Mouse (Mus musculus) testis, adult 2 months (tissue): ENCODE data around the gene Gm12830. TPM values are rescaled to one million over a fixed set of nuclear protein-coding genes. Genes with fewer than 3 reads are reported as not detected.
A peak's percentile ranks its signal among the peaks of the same experiment; 100 is the strongest.

Experiments used
- H3K27ac ChIP-seq: fragments of 200-500 bp; 2 replicates; pipeline ENCODE4 v1.5.1; 2012; ENCODE audit warnings: low read depth, low read length; ENCODE audit not compliant: control insufficient read depth, insufficient read depth
- H3K27me3 ChIP-seq: fragments of 200-500 bp; 2 replicates; pipeline ENCODE4 v1.6.1; 2012; ENCODE audit warnings: mild to moderate bottlenecking, low read length, moderate library complexity; ENCODE audit not compliant: control insufficient read depth, insufficient read depth
- H3K36me3 ChIP-seq: fragments of 200-500 bp; 2 replicates; pipeline ENCODE4 v1.6.1; 2012; ENCODE audit warnings: mild to moderate bottlenecking, low read length; ENCODE audit not compliant: control insufficient read depth, insufficient read depth
- H3K4me1 ChIP-seq: fragments of 200-500 bp; 2 replicates; pipeline ENCODE4 v1.6.1; 2012; ENCODE audit warnings: low read length; ENCODE audit not compliant: control insufficient read depth, insufficient read depth
- H3K4me3 ChIP-seq: fragments of 200-500 bp; 2 replicates; pipeline ENCODE4 v1.5.1; 2012; ENCODE audit warnings: low read depth, mild to moderate bottlenecking, low read length, moderate library complexity, mixed read lengths; ENCODE audit not compliant: control insufficient read depth
- CTCF ChIP-seq: fragments of 200-500 bp; IDR thresholded peaks from 2 replicates; pipeline ENCODE4 v1.5.1; 2012; ENCODE audit warnings: low read depth, mild to moderate bottlenecking, inconsistent platforms, low read length, moderate library complexity; ENCODE audit not compliant: control insufficient read depth, insufficient read depth, insufficient replicate concordance
- POLR2A ChIP-seq: fragments of 200-500 bp; IDR thresholded peaks from 2 replicates; pipeline ENCODE4 v1.6.1; 2012; ENCODE audit warnings: low read depth, mild to moderate bottlenecking, inconsistent platforms, low read length, moderate library complexity; ENCODE audit not compliant: control insufficient read depth
- polyA plus RNA-seq: library from polyadenylated mRNA; depleted of rRNA; stranded (reverse); fragments of >200 nt; gene quantifications from 2 replicates; pipeline ENCODE4 v1.2.3, GENCODE M21; 2012

The Gm12830 gene
- polyA plus RNA-seq, 1 experiment: not detected

GRCm38 (mm10) chr4:114834770-114835581, 13.5 kb downstream of the Gm12830 start:
- no peaks in the 10 kb centered on the region; the same call in 1 of the 2 replicates for H3K4me1 ChIP-seq

GRCm38 (mm10) chr4:114841336-114841920, 19.9 kb downstream of the Gm12830 start:
- TF ChIP-seq POLR2A (no peak), CTCF (no peak)
- no peaks in the 10 kb centered on the region for H3K36me3 ChIP-seq
- no peak overlapping the region for H3K4me3 ChIP-seq
- no peak overlapping the region for H3K27ac ChIP-seq
- H3K27me3 ChIP-seq: no peaks in the 10 kb centered on the region; the same call in 1 of the 2 replicates
- H3K4me1 ChIP-seq: no peaks in the 10 kb centered on the region; the same call in none of the 2 replicates

More at GRCm38 (mm10) chr4:114834770-114835581, 13.5 kb downstream of the Gm12830 start:
- no peak overlapping the region for H3K27ac ChIP-seq
- no peaks in the 10 kb centered on the region for H3K36me3 ChIP-seq
- H3K27me3 ChIP-seq: no peaks in the 10 kb centered on the region
- TF ChIP-seq POLR2A: no peak
- no peak for TF ChIP-seq CTCF
- no peak overlapping the region for H3K4me3 ChIP-seq

GRCm38 (mm10) chr4:114842376-114842960, 20.9 kb downstream of the Gm12830 start:
- TF ChIP-seq POLR2A (no peak), CTCF (no peak)
- no peaks in the 10 kb centered on the region; the same call in none of the 2 replicates for H3K4me1 ChIP-seq
- H3K27me3 ChIP-seq: no peaks in the 10 kb centered on the region; the same call in 1 of the 2 replicates
- no peak overlapping the region for H3K27ac ChIP-seq
- no peak overlapping the region for H3K4me3 ChIP-seq
- no peaks in the 10 kb centered on the region for H3K36me3 ChIP-seq

GRCm38 (mm10) chr4:114843097-114843721, 21.7 kb downstream of the Gm12830 start:
- Histone ChIP-seq H3K4me1 (no peaks in the 10 kb centered on the region; the same call in none of the 2 replicates), H3K27ac (no peak overlapping the region), H3K36me3 (no peaks in the 10 kb centered on the region), H3K27me3 (no peaks in the 10 kb centered on the region; the same call in 1 of the 2 replicates), H3K4me3 (peak overlapping the region; percentile 15; the same call in 1 of the 2 replicates)
- no peak for TF ChIP-seq CTCF
- no peak for TF ChIP-seq POLR2A

GRCm38 (mm10) chr4:114844600-114844999, 23.1 kb downstream of the Gm12830 start:
- H3K27me3 ChIP-seq: no peaks in the 10 kb centered on the region; the same call in 1 of the 2 replicates

GRCm38 (mm10) chr4:114845622-114846021, 24.1 kb downstream of the Gm12830 start:
- Histone ChIP-seq H3K4me1 (no peaks in the 10 kb centered on the region; the same call in none of the 2 replicates), H3K27ac (no peak overlapping the region), H3K27me3 (no peaks in the 10 kb centered on the region; the same call in 1 of the 2 replicates), H3K36me3 (no peaks in the 10 kb centered on the region), H3K4me3 (no peak overlapping the region)
- no peak for TF ChIP-seq POLR2A
- no peak for TF ChIP-seq CTCF

More at GRCm38 (mm10) chr4:114844600-114844999, 23.1 kb downstream of the Gm12830 start:
- TF ChIP-seq POLR2A (no peak), CTCF (no peak)
- Histone ChIP-seq H3K36me3 (no peaks in the 10 kb centered on the region), H3K27ac (no peak overlapping the region), H3K4me3 (no peak overlapping the region), H3K4me1 (no peaks in the 10 kb centered on the region; the same call in none of the 2 replicates)

GRCm38 (mm10) chr4:114846723-114847122, 25.2 kb downstream of the Gm12830 start:
- TF ChIP-seq CTCF: no peak
- TF ChIP-seq POLR2A: no peak
- H3K27ac ChIP-seq: no peak overlapping the region
- H3K36me3 ChIP-seq: no peaks in the 10 kb centered on the region
- H3K4me3 ChIP-seq: no peak overlapping the region
- no peaks in the 10 kb centered on the region; the same call in none of the 2 replicates for H3K4me1 ChIP-seq
- H3K27me3 ChIP-seq: no peaks in the 10 kb centered on the region; the same call in 1 of the 2 replicates
